Mouse (Mus musculus) cerebellum, adult 9-10 months (tissue): Measurements from ENCODE around the gene Icosl.
A peak's percentile ranks its signal among the peaks of the same experiment; 100 is the strongest.
"Not testable (repeated sequence)": the region's sequence is repeated elsewhere in the genome, so short reads cannot be mapped to it uniquely, and the experiment has no call there.

ENCODE experiments used
- DNase-seq: peaks from one replicate; pipeline ENCODE4 v3.0.0; 2022

Icosl gene

GRCm38 (mm10) chr10:78069101-78070011, at the start of gene Icosl:
Gene Icosl (plus strand): TSS chr10:78069302.
- DNase-seq: peak; percentile 27

GRCm38 (mm10) chr10:78019984-78020383, 49.1 kb upstream of the Icosl start:
- not testable (repeated sequence) for DNase-seq

- not testable (repeated sequence) for DNase-seq
These were observed 43.6 kb upstream of the Icosl start for GRCm38 (mm10) chr10:78025453-78025852.

- peak; percentile 68 for DNase-seq
These were observed 41.0 kb upstream of the Icosl start for GRCm38 (mm10) chr10:78028129-78028528.

GRCm38 (mm10) chr10:78029080-78029479, 40.0 kb upstream of the Icosl start:
- DNase-seq: no peak

- no peak for DNase-seq
These were observed 37.1 kb upstream of the Icosl start for GRCm38 (mm10) chr10:78031987-78032386.

- DNase-seq: no peak
These were observed 32.0 kb upstream of the Icosl start for GRCm38 (mm10) chr10:78037139-78037538.

GRCm38 (mm10) chr10:78041647-78042046, 27.5 kb upstream of the Icosl start, which contains the start of gene Dnmt3l:
Gene Dnmt3l (plus strand): TSS chr10:78041947.
- DNase-seq: no peak

GRCm38 (mm10) chr10:78042096-78042495, 27.0 kb upstream of the Icosl start:
- no peak for DNase-seq

GRCm38 (mm10) chr10:78042697-78043405, 26.3 kb upstream of the Icosl start:
- DNase-seq: no peak

GRCm38 (mm10) chr10:78043406-78043836, 25.7 kb upstream of the Icosl start, which contains the start of gene Aire:
Gene Aire (minus strand): TSS chr10:78043610.
- peak; percentile 46 for DNase-seq

- no peak for DNase-seq
These were observed 24.6 kb upstream of the Icosl start for GRCm38 (mm10) chr10:78044531-78044930.

- DNase-seq: no peak
These were observed 22.7 kb upstream of the Icosl start for GRCm38 (mm10) chr10:78046388-78046787.

GRCm38 (mm10) chr10:78048061-78048730, 20.9 kb upstream of the Icosl start:
- no peak for DNase-seq

GRCm38 (mm10) chr10:78049519-78050035, 19.5 kb upstream of the Icosl start:
- DNase-seq: no peak

- no peak for DNase-seq
These were observed 14.2 kb upstream of the Icosl start for GRCm38 (mm10) chr10:78054633-78055565.

GRCm38 (mm10) chr10:78057056-78057455, 12.0 kb upstream of the Icosl start:
- no peak for DNase-seq

- no peak for DNase-seq
These were observed 6.0 kb upstream of the Icosl start for GRCm38 (mm10) chr10:78063122-78063521.

- no peak for DNase-seq
These were observed 1.9 kb upstream of the Icosl start for GRCm38 (mm10) chr10:78067226-78067625.

- no peak for DNase-seq
These were observed 561 bp upstream of the Icosl start for GRCm38 (mm10) chr10:78068541-78068940.

- DNase-seq: no peak
These were observed 5.0 kb downstream of the Icosl start for GRCm38 (mm10) chr10:78074151-78074550.

GRCm38 (mm10) chr10:78074977-78075376, 5.9 kb downstream of the Icosl start:
- no peak for DNase-seq
